Mouse (Mus musculus): ENCODE results near the gene Cmc2. TPM values are rescaled to one million over a fixed set of nuclear protein-coding genes. Genes with fewer than 3 reads are reported as not detected.

Cmc2 gene
- polyA plus RNA-seq, 1 experiment from 2014 or later, result 88.2 TPM

DNA sequence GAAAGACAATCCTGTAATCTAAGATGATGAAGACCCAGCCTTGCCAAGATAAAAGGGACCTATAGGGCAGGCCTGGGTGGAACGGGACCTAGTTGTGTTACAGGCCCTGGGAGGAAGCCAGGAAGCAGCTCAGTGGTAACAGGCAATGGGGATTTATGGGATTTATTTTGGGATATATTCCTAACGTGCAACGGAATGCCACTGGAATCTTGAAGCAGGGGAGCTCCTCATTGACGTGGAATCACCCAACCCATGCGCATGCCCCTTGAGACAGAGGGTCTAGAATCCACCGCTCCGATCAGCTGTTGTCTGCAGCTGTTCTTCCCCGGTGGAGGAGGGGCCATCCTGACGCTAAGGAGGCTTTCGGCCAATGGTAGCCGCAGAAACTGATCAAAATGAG is 69.2 kb downstream of the Cmc2 start:
- no peaks in the 10 kb centered on the region for H3K36me3 ChIP-seq (ENCODE audit: insufficient read depth)
- 82% methylated on average over 11 of the region's 11 CpGs for WGBS
- no peak overlapping the region for H3K4me3 ChIP-seq (ENCODE audit: low read depth, low read length)
- ATAC-seq (ENCODE audit: insufficient read depth) (no peak), DNase-seq (no peak)
- H3K4me1 ChIP-seq (ENCODE audit: insufficient read depth), result no peaks in the 10 kb centered on the region
- H3K27me3 ChIP-seq (ENCODE audit: insufficient read depth, low read length), result no peaks in the 10 kb centered on the region
- H3K9me3 ChIP-seq (ENCODE audit: low read depth, low read length), result no peaks in the 10 kb centered on the region
- no peak overlapping the region for H3K4me2 ChIP-seq
- TF ChIP-seq CTCF (IDR thresholded peaks at IDR 0.05; ENCODE audit: low read depth), result no peak
- H3K9ac ChIP-seq, result no peak overlapping the region
- no peak overlapping the region for H3K27ac ChIP-seq (ENCODE audit: low read depth)

DNA sequence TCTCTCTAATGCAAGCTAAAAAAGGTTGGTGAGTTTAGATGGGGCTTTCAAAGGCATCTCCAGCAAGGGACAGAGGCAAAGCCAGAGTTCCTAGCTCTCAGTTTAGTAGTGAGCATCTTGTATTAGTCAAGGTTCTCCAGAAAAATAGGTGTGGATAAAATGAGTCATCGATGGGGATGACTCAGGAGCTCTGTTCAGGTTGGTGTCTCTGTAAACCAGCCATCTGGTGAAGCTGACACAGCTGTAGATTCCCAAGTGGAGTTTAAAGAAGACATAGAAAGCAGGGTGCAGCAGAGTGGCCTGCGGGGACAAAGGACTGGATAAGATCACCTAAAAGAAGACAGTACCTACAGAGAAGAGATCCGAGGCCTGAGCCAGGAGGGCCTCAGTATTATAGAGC is 73.2 kb downstream of the Cmc2 start:
- no peak for DNase-seq
- Histone ChIP-seq H3K4me3 (ENCODE audit: low read depth, low read length) (no peak overlapping the region), H3K9me3 (ENCODE audit: low read depth, low read length) (no peaks in the 10 kb centered on the region), H3K4me1 (ENCODE audit: insufficient read depth) (no peaks in the 10 kb centered on the region), H3K27me3 (ENCODE audit: insufficient read depth, low read length) (no peaks in the 10 kb centered on the region), H3K36me3 (ENCODE audit: insufficient read depth) (no peaks in the 10 kb centered on the region), H3K9ac (no peak overlapping the region), H3K27ac (ENCODE audit: low read depth) (no peak overlapping the region), H3K4me2 (no peak overlapping the region)
- whole genome bisulfite sequencing, result 66% methylated on average over 3 of the region's 3 CpGs
- TF ChIP-seq CTCF (IDR thresholded peaks at IDR 0.05; ENCODE audit: low read depth), result no peak
- no peak for ATAC-seq (ENCODE audit: insufficient read depth)

GRCm38 (mm10) chr8:116842678-116843077 is 78.6 kb downstream of the Cmc2 start:
- H3K4me1 ChIP-seq (ENCODE audit: insufficient read depth), result no peaks in the 10 kb centered on the region
- WGBS, result 67% methylated on average over 6 of the region's 6 CpGs
- no peak overlapping the region for H3K27ac ChIP-seq (ENCODE audit: low read depth)
- H3K36me3 ChIP-seq (ENCODE audit: insufficient read depth), result no peaks in the 10 kb centered on the region
- no peak overlapping the region for H3K4me3 ChIP-seq (ENCODE audit: low read depth, low read length)
- no peak for TF ChIP-seq CTCF (IDR thresholded peaks at IDR 0.05; ENCODE audit: low read depth)
- no peak overlapping the region for H3K4me2 ChIP-seq
- no peak overlapping the region for H3K9ac ChIP-seq
- H3K9me3 ChIP-seq (ENCODE audit: low read depth, low read length), result no peaks in the 10 kb centered on the region
- no peaks in the 10 kb centered on the region for H3K27me3 ChIP-seq (ENCODE audit: insufficient read depth, low read length)
- ATAC-seq (ENCODE audit: insufficient read depth) (no peak), DNase-seq (no peak)

Other genes with a start within 250 kb of the Cmc2 start
- gene Cdyl2, start 188.5 kb downstream of the Cmc2 start, polyA plus RNA-seq (2014; fragmentation: Nextera tagmentation; extraction: Ambion mirVana), result 7.8 and 8.7 TPM in 2 replicates
- 53.9 and 58.9 TPM in 2 replicates for gene Cenpn, start 275 bp upstream of the Cmc2 start, polyA plus RNA-seq (2014; fragmentation: Nextera tagmentation; extraction: Ambion mirVana)
- gene Atmin, start 21.9 kb upstream of the Cmc2 start, polyA plus RNA-seq (2014; fragmentation: Nextera tagmentation; extraction: Ambion mirVana), result 15.4 and 15.8 TPM in 2 replicates
- gene 1700030J22Rik, start 57.5 kb upstream of the Cmc2 start, polyA plus RNA-seq (2014; fragmentation: Nextera tagmentation; extraction: Ambion mirVana), result 1.8 and 1.9 TPM in 2 replicates
- 142 and 143 TPM in 2 replicates for gene Gcsh, start 72.1 kb upstream of the Cmc2 start, polyA plus RNA-seq (2014; fragmentation: Nextera tagmentation; extraction: Ambion mirVana)
- gene Pkd1l2, start 161.0 kb upstream of the Cmc2 start, polyA plus RNA-seq (2014; fragmentation: Nextera tagmentation; extraction: Ambion mirVana), result 0.18 TPM in 1 of 2 replicates, not detected in the other
- 0.43 and 0.75 TPM in 2 replicates for gene Bco1, start 174.4 kb upstream of the Cmc2 start, polyA plus RNA-seq (2014; fragmentation: Nextera tagmentation; extraction: Ambion mirVana)
- 3.3 and 3.4 TPM in 2 replicates for gene Gan, start 236.7 kb upstream of the Cmc2 start, polyA plus RNA-seq (2014; fragmentation: Nextera tagmentation; extraction: Ambion mirVana)